Mouse (Mus musculus): Measurements from ENCODE around the gene Rfpl4. TPM values are rescaled to one million over a fixed set of nuclear protein-coding genes. Genes with fewer than 3 reads are reported as not detected.

Gene Rfpl4
- polyA plus RNA-seq, 1 experiment from 2014 or later, result not detected

DNA sequence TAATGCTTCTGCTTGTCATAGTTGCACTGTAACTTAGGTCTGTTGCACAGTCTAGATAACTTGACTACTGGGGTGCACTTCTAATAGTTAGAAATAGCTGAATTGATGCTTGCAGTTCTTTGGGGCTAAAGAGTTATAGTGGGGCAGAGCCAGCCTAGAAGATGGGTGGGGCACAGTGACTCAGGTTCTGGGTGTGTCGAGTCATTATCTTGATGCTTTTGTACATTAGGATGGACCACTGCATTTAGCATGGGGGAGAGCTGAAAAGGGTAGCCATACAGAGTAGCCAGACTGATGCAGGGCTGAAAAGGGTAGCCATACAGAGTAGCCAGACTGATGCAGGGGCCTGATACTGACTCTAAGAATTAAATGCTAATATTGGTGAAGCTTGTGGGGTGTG lies 43.2 kb downstream of the Rfpl4 start:
- Histone ChIP-seq H3K36me3 (ENCODE audit: control insufficient read depth, insufficient read depth, low read length) (peaks cover 53% of the 10 kb centered on the region), H3K9me3 (ENCODE audit: control insufficient read depth, low read length) (no peaks in the 10 kb centered on the region), H3K4me1 (ENCODE audit: control insufficient read depth, insufficient read depth, low read depth, low read length) (no peaks in the 10 kb centered on the region), H3K9ac (ENCODE audit: low read depth, low read length) (no peak overlapping the region), H3K27ac (ENCODE audit: low read depth, low read length) (no peak overlapping the region), H3K4me2 (ENCODE audit: low read length) (no peak overlapping the region), H3K27me3 (replicated peaks; ENCODE audit: control insufficient read depth, insufficient read depth, low read length) (no peaks in the 10 kb centered on the region), H3K4me3 (ENCODE audit: low read length) (no peak overlapping the region)
- no peak for ATAC-seq
- 96% methylated on average over 1 of the region's 1 CpGs for WGBS

DNA sequence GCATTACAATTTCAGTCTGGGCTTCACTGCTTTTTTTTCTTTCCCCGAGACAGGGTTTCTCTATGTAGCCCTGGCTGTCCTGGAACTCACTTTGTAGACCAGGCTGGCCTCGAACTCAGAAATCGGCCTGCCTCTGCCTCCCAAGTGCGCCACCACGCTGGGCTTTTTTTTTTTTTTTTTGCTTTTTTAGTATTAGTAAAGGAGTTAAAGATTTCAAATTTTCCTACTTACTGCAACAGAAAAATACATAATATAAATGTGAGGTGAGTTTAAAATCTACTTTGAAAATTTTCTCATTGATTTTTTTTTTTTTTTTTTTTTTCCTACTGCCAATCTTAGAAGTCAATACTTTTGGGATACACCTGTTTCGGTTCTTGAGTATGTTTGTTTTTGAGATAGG lies 51.9 kb downstream of the Rfpl4 start:
- H3K4me1 ChIP-seq (ENCODE audit: control insufficient read depth, insufficient read depth, low read depth, low read length), result peaks cover 24% of the 10 kb centered on the region
- no peak overlapping the region for H3K9ac ChIP-seq (ENCODE audit: low read depth, low read length)
- H3K27ac ChIP-seq (ENCODE audit: low read depth, low read length), result no peak overlapping the region
- H3K4me2 ChIP-seq (ENCODE audit: low read length), result no peak overlapping the region
- no peak for ATAC-seq
- H3K9me3 ChIP-seq (ENCODE audit: control insufficient read depth, low read length), result no peaks in the 10 kb centered on the region
- H3K36me3 ChIP-seq (ENCODE audit: control insufficient read depth, insufficient read depth, low read length), result peaks cover 18% of the 10 kb centered on the region
- 95% methylated on average over 6 of the region's 6 CpGs for WGBS
- no peaks in the 10 kb centered on the region for H3K27me3 ChIP-seq (replicated peaks; ENCODE audit: control insufficient read depth, insufficient read depth, low read length)
- no peak overlapping the region for H3K4me3 ChIP-seq (ENCODE audit: low read length)

DNA sequence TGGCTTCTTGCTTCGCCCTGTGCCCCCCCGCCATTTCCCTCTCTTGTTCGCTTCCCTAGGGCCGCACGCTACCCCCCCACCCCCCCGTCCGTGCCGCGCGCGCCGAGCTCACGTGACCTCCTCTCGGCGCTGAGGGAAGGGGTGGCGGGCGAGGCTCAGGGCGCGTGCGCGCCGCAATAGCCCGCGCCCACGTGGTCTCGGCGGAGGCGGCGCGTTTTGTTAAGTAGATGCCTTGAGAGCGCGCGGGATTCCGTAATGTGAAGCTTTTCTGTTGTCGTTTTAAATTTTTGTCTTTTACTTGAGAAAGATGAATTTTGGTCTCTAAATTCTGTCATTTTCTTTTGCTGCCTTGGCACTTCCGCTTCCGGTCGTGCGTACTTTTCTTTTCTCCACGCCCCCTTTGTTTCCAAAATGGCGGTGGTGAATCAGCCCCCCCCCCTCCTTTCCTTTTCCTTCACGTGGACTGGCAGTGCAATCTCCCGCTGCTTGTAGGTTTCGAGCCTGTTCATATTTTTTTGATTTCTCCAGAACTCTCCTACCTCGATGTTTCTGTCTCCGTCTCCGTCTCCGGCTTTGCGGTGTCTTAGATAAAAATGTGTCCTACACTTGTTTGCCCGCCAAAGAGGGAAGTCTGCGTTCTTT lies 54.3 kb downstream of the Rfpl4 start:
- under 1% methylated on average over 51 of the region's 51 CpGs for WGBS
- Histone ChIP-seq H3K4me2 (ENCODE audit: low read length) (peak overlapping the region; percentile 96), H3K9me3 (ENCODE audit: control insufficient read depth, low read length) (no peaks in the 10 kb centered on the region), H3K9ac (ENCODE audit: low read depth, low read length) (peak overlapping the region; percentile 77), H3K27me3 (replicated peaks; ENCODE audit: control insufficient read depth, insufficient read depth, low read length) (no peaks in the 10 kb centered on the region), H3K27ac (ENCODE audit: low read depth, low read length) (peak overlapping the region; percentile 99), H3K36me3 (ENCODE audit: control insufficient read depth, insufficient read depth, low read length) (peaks cover 3% of the 10 kb centered on the region), H3K4me3 (ENCODE audit: low read length) (peak overlapping the region; percentile 74), H3K4me1 (ENCODE audit: control insufficient read depth, insufficient read depth, low read depth, low read length) (peaks cover 38% of the 10 kb centered on the region)
- ATAC-seq, result peak; percentile 45

DNA sequence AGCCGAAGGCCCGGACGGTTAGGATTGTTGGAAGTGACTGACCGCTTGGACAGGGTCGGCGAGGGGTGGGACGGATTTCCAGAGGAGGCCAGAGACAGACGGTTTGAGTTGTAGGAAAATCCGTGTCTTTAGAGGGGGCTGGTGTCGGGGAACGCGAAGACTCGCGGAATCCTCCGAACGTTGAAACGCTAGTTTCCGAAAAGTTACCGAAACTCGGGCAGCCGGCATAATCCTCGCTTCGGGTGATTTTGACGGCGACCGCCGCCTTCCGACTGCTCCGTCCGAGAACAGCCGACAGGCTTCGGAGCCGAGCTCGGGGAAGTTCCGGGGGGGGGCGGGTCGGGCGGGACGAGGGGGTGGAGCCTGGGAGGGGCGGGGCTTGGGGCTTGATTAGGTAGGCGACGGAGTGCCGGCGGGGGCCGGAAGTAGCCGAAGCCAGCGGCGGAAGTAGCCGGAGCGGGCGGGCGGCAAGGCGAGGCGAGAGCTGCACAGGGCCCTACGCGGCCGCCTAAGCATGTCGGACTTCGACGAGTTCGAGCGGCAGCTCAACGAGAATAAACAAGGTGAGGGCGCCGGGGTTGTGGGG lies 54.9 kb downstream of the Rfpl4 start, which contains the start of gene U2af2:
U2af2 (plus strand) TSS at position 370 of the 586 bp plus-strand sequence.
- H3K4me3 ChIP-seq (ENCODE audit: low read length), result peak within 1 kb of the TSS; percentile 74
- no peaks in the 10 kb centered on the region for H3K27me3 ChIP-seq (replicated peaks; ENCODE audit: control insufficient read depth, insufficient read depth, low read length)
- H3K27ac ChIP-seq (ENCODE audit: low read depth, low read length), result peak within 1 kb of the TSS; percentile 99
- under 1% methylated on average over 50 of the region's 65 CpGs for WGBS
- ATAC-seq, result peak; percentile 76
- H3K9me3 ChIP-seq (ENCODE audit: control insufficient read depth, low read length), result no peaks in the 10 kb centered on the region
- no peaks in the 10 kb centered on the region for H3K36me3 ChIP-seq (ENCODE audit: control insufficient read depth, insufficient read depth, low read length)
- peak within 1 kb of the TSS; percentile 83 for H3K9ac ChIP-seq (ENCODE audit: low read depth, low read length)
- peaks cover 39% of the 10 kb centered on the region for H3K4me1 ChIP-seq (ENCODE audit: control insufficient read depth, insufficient read depth, low read depth, low read length)
- peak within 1 kb of the TSS; percentile 96 for H3K4me2 ChIP-seq (ENCODE audit: low read length)

DNA sequence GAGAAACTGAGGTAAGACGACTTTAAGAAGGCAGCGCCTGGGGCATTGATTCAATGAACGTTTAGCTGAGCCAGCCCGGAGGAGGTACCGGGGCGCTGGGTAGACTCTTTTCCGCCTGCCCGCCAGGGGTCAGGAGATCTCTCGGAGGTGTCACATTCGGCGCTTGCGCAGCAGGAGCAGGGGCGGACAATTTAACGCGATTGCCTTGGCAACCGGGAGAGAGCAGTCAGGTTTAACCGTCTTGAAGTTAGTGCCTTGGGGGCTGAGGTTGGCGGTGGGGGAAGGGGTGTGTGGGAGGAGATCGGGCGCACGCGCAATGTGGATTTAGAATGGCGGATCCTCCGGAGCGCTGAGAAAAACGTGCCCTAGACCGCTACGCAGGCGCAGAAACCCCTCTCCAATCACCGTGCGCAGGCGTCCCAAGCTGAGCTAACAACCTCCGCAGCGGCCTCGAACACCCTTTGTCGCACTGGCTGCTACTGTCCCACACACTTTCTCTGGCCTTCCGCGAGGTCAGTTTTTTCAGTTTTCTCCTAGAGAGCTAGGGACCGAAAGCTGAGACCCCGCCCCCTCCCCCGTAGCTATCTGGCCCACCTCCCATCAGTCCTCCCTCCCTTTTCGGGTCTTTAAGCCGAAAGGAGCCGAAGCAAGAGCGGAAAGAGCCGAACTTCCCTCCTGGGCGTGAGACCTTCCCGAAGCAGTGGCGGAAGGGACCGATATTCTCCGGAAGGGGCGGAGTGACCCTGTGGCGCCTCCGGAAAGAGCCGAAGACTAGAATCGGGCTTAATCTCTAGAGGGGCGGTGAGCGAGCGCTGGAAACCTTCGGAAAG lies 55.6 kb downstream of the Rfpl4 start:
- no peaks in the 10 kb centered on the region for H3K27me3 ChIP-seq (replicated peaks; ENCODE audit: control insufficient read depth, insufficient read depth, low read length)
- H3K36me3 ChIP-seq (ENCODE audit: control insufficient read depth, insufficient read depth, low read length), result no peaks in the 10 kb centered on the region
- peak; percentile 86 for ATAC-seq
- no peaks in the 10 kb centered on the region for H3K9me3 ChIP-seq (ENCODE audit: control insufficient read depth, low read length)
- H3K9ac ChIP-seq (ENCODE audit: low read depth, low read length), result peak overlapping the region; percentile 83
- H3K4me2 ChIP-seq (ENCODE audit: low read length), result peak overlapping the region; percentile 96
- H3K4me3 ChIP-seq (ENCODE audit: low read length), result peak overlapping the region; percentile 74
- whole genome bisulfite sequencing, result under 1% methylated on average over 60 of the region's 60 CpGs
- H3K27ac ChIP-seq (ENCODE audit: low read depth, low read length), result peak overlapping the region; percentile 99
- H3K4me1 ChIP-seq (ENCODE audit: control insufficient read depth, insufficient read depth, low read depth, low read length), result peaks cover 39% of the 10 kb centered on the region

DNA sequence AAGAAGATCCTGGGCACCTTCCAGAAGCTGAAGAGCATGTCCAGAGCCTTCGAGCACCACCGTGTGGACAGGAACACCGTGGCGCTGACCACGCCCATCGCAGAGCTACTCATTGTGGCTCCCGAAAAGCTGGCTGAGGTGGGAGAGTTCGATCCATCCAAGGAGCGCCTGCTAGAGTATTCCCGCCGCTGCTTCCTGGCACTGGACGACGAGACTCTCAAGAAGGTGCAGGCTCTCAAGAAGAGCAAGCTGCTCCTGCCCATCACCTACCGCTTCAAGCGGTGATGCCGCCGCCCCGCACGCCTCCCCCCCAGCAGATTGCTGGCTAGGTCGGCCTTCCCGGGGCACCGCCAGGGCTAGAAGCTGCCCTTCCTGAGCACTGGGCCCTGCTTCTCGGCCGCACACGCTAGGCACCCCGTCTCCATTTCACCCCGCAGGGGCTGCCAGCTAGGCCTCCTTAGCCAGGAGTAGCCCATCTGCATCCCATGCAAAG lies 56.5 kb downstream of the Rfpl4 start:
- peak overlapping the region; percentile 83 for H3K9ac ChIP-seq (ENCODE audit: low read depth, low read length)
- H3K4me2 ChIP-seq (ENCODE audit: low read length), result peak overlapping the region; percentile 96
- no peaks in the 10 kb centered on the region for H3K9me3 ChIP-seq (ENCODE audit: control insufficient read depth, low read length)
- H3K27me3 ChIP-seq (replicated peaks; ENCODE audit: control insufficient read depth, insufficient read depth, low read length), result no peaks in the 10 kb centered on the region; the same call in 1 of the 2 replicates
- peak overlapping the region; percentile 99 for H3K27ac ChIP-seq (ENCODE audit: low read depth, low read length)
- no peaks in the 10 kb centered on the region for H3K36me3 ChIP-seq (ENCODE audit: control insufficient read depth, insufficient read depth, low read length)
- H3K4me3 ChIP-seq (ENCODE audit: low read length), result peak overlapping the region; percentile 74
- ATAC-seq, result peak; percentile 2; the same call in 1 of the 2 replicates
- WGBS, result 1% methylated on average over 27 of the region's 27 CpGs
- peaks cover 46% of the 10 kb centered on the region for H3K4me1 ChIP-seq (ENCODE audit: control insufficient read depth, insufficient read depth, low read depth, low read length)

Small RNA genes within 50 kb of the gene (microRNA-seq; reads per million reads assigned to microRNA genes)
- gene Gm26217, result not detected

Other genes with a start within 250 kb of the Rfpl4 start
- 4.2 and 4.6 TPM in 2 replicates for gene Isoc2b, start 246.7 kb downstream of the Rfpl4 start, polyA plus RNA-seq (2015; fragmentation: Nextera tagmentation; extraction: Ambion mirVana)
- 0.89 and 0.93 TPM in 2 replicates for gene Isoc2a, start 239.8 kb downstream of the Rfpl4 start, polyA plus RNA-seq (2015; fragmentation: Nextera tagmentation; extraction: Ambion mirVana)
- 0.48 and 0.52 TPM in 2 replicates for gene Gm36210, start 210.4 kb downstream of the Rfpl4 start, polyA plus RNA-seq (2015; fragmentation: Nextera tagmentation; extraction: Ambion mirVana)
- gene Zfp628, start 201.7 kb downstream of the Rfpl4 start, polyA plus RNA-seq (2015; fragmentation: Nextera tagmentation; extraction: Ambion mirVana), result 3.2 and 4.2 TPM in 2 replicates
- 35.2 and 39.3 TPM in 2 replicates for gene Nat14, start 194.9 kb downstream of the Rfpl4 start, polyA plus RNA-seq (2015; fragmentation: Nextera tagmentation; extraction: Ambion mirVana)
- gene Ssc5d, start 191.2 kb downstream of the Rfpl4 start, polyA plus RNA-seq (2015; fragmentation: Nextera tagmentation; extraction: Ambion mirVana), result 1.1 and 2.4 TPM in 2 replicates
- 0.14 TPM in 1 of 2 replicates, not detected in the other for gene Sbk2, start 152.5 kb downstream of the Rfpl4 start, polyA plus RNA-seq (2015; fragmentation: Nextera tagmentation; extraction: Ambion mirVana)
- 0.70 and 0.71 TPM in 2 replicates for gene Sbk3, start 145.8 kb downstream of the Rfpl4 start, polyA plus RNA-seq (2015; fragmentation: Nextera tagmentation; extraction: Ambion mirVana)
- gene Zfp579, start 120.8 kb downstream of the Rfpl4 start, polyA plus RNA-seq (2015; fragmentation: Nextera tagmentation; extraction: Ambion mirVana), result 49.2 and 53.5 TPM in 2 replicates
- gene Zfp524, start 102.5 kb downstream of the Rfpl4 start, polyA plus RNA-seq (2015; fragmentation: Nextera tagmentation; extraction: Ambion mirVana), result 8.0 and 9.3 TPM in 2 replicates
- gene Fiz1, start 102.3 kb downstream of the Rfpl4 start, polyA plus RNA-seq (2015; fragmentation: Nextera tagmentation; extraction: Ambion mirVana), result 28.8 and 34.4 TPM in 2 replicates
- gene Gm44973, start 101.5 kb downstream of the Rfpl4 start, polyA plus RNA-seq (2015; fragmentation: Nextera tagmentation; extraction: Ambion mirVana), result 0.18 and 1.2 TPM in 2 replicates
- 5.8 and 6.9 TPM in 2 replicates for gene Zfp865, start 96.6 kb downstream of the Rfpl4 start, polyA plus RNA-seq (2015; fragmentation: Nextera tagmentation; extraction: Ambion mirVana)
- 67.3 and 74.5 TPM in 2 replicates for gene Ccdc106, start 96.4 kb downstream of the Rfpl4 start, polyA plus RNA-seq (2015; fragmentation: Nextera tagmentation; extraction: Ambion mirVana)
- not detected in 2 replicates for gene 4632433K11Rik, start 82.8 kb downstream of the Rfpl4 start, polyA plus RNA-seq (2015; fragmentation: Nextera tagmentation; extraction: Ambion mirVana)
- 9.7 and 10.2 TPM in 2 replicates for gene Zfp784, start 78.5 kb downstream of the Rfpl4 start, polyA plus RNA-seq (2015; fragmentation: Nextera tagmentation; extraction: Ambion mirVana)
- 103 and 108 TPM in 2 replicates for gene Zfp580, start 65.4 kb downstream of the Rfpl4 start, polyA plus RNA-seq (2015; fragmentation: Nextera tagmentation; extraction: Ambion mirVana)
- gene U2af2, start 54.8 kb downstream of the Rfpl4 start, polyA plus RNA-seq (2015; fragmentation: Nextera tagmentation; extraction: Ambion mirVana), result 91.8 and 103 TPM in 2 replicates
- 115 and 124 TPM in 2 replicates for gene Epn1, start 36.7 kb downstream of the Rfpl4 start, polyA plus RNA-seq (2015; fragmentation: Nextera tagmentation; extraction: Ambion mirVana)
- 0.67 and 0.95 TPM in 2 replicates for gene Rasl2-9, start 9.0 kb upstream of the Rfpl4 start, polyA plus RNA-seq (2015; fragmentation: Nextera tagmentation; extraction: Ambion mirVana)
- gene Vmn1r55, start 32.7 kb upstream of the Rfpl4 start, polyA plus RNA-seq (2015; fragmentation: Nextera tagmentation; extraction: Ambion mirVana), result not detected in 2 replicates
- not detected in 2 replicates for gene Vmn1r56, start 79.8 kb upstream of the Rfpl4 start, polyA plus RNA-seq (2015; fragmentation: Nextera tagmentation; extraction: Ambion mirVana)
- gene Vmn1r57, start 101.5 kb upstream of the Rfpl4 start, polyA plus RNA-seq (2015; fragmentation: Nextera tagmentation; extraction: Ambion mirVana), result not detected in 2 replicates
- not detected in 2 replicates for gene Gm5065, start 233.6 kb upstream of the Rfpl4 start, polyA plus RNA-seq (2015; fragmentation: Nextera tagmentation; extraction: Ambion mirVana)
- gene Nlrp2, start 234.1 kb upstream of the Rfpl4 start, polyA plus RNA-seq (2015; fragmentation: Nextera tagmentation; extraction: Ambion mirVana), result not detected in 2 replicates

Measured in hindbrain, embryonic 16.5 days (tissue).